Mouse (Mus musculus) megakaryocyte, embryonic 14.5 days (primary cell): ENCODE measurements around the gene Stk24.

Experiments used
- FLI1 ChIP-seq: IDR thresholded peaks from 2 replicates; pipeline ENCODE4 v1.6.1; 2012; ENCODE audit warnings: low read length, inconsistent platforms, mixed read lengths
- GATA1 ChIP-seq: IDR thresholded peaks from 3 replicates; pipeline ENCODE4 v1.6.1; 2012; ENCODE audit warnings: mixed read lengths, low read length, inconsistent platforms, borderline replicate concordance

- TF ChIP-seq FLI1: no peak
- TF ChIP-seq GATA1: no peak
These were observed 11.6 kb downstream of the Stk24 start for GRCm38 (mm10) chr14:121368108-121368705.
